Mouse (Mus musculus): ENCODE data around the gene Rtn2.

DNA sequence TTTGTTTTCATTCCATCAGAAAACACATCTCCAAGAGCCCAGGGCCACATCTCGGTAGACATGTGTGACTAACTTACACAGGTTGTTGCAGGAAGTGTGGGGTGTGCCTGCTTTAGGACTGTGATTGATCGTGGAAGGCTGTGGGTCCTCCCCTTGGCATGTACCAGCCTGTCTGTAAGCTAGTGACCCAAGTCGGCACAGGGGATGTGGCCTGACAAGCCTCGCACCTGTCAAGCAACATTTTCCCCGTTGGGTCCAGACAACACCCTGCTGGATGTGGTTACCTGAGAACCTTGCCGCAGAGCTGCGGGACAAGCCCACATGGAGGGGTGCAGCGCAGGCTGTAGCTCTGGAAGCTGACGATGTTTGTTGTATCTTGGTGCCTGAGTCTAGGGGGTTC, 40.1 kb downstream of the Rtn2 start:
- TF ChIP-seq ZNF384 (IDR thresholded peaks at IDR 0.05; ENCODE audit: low read depth, low read length) (no peak), HCFC1 (IDR thresholded peaks at IDR 0.05; ENCODE audit: borderline replicate concordance, insufficient read depth, low read length) (no peak), CHD2 (IDR thresholded peaks at IDR 0.05; ENCODE audit: low read depth, low read length) (no peak), ZC3H11A (IDR thresholded peaks at IDR 0.05; ENCODE audit: borderline replicate concordance, low read depth, low read length) (no peak), MAFK (IDR thresholded peaks at IDR 0.05; ENCODE audit: insufficient read depth, low read depth, low read length) (no peak)
